22 mouse cellular contexts compared by ENCODE assay signal in genomic region chr12:116117352-116117929, GRCm38 (mm10). TPM values are rescaled to one million over a fixed set of nuclear protein-coding genes. Genes with fewer than 3 reads are reported as not detected.
A peak's percentile ranks its signal among the peaks of the same experiment; 100 is the strongest.
DNase-seq lines count a peak whose midpoint lies in the region; ATAC-seq and TF ChIP-seq lines count a peak whose summit lies in the region.
"Had no signal": no experiment of that assay in that cellular context is flagged by ENCODE, and none has a peak within 500 bp of the region (broad histone marks: within the 10 kb centered on the region; RNA-seq: fewer than 3 reads in every experiment).

No protein-coding gene starts in this region.

- peak; percentile 43 for DNase-seq in intestine, embryonic 14.5 days (ENCODE audit: low spot score)
- DNase-seq in lung, embryonic 14.5 days = peak; percentile 24
- DNase-seq in lung, adult 2 months = no peak
- no peak for DNase-seq in stomach, postnatal 0 days (ENCODE audit: low spot score)
- DNase-seq: adrenal gland, postnatal 14 days; cerebellum, adult 18-20 months; cerebellum, adult 9-11 months; cerebellum, postnatal 36 days; forebrain, postnatal 0 days; gastrocnemius, postnatal 14 days; heart, postnatal 14 days had no signal

- H3K9me3 ChIP-seq in intestine, embryonic 14.5 days (ENCODE audit: control insufficient read depth, low read length) = no peaks in the 10 kb centered on the region
- H3K9me3 ChIP-seq in intestine, postnatal 0 days (ENCODE audit: control insufficient read depth) = no peaks in the 10 kb centered on the region
- no peaks in the 10 kb centered on the region for H3K9me3 ChIP-seq in lung, embryonic 14.5 days (ENCODE audit: low read depth, low read length)
- H3K9me3 ChIP-seq in stomach, embryonic 14.5 days (ENCODE audit: control insufficient read depth, low read depth, low read length) = no peaks in the 10 kb centered on the region
- H3K9me3 ChIP-seq in stomach, postnatal 0 days (ENCODE audit: control insufficient read depth, low read length) = no peaks in the 10 kb centered on the region
- no peaks in the 10 kb centered on the region for H3K9me3 ChIP-seq in stomach, embryonic 16.5 days (replicated peaks; ENCODE audit: control insufficient read depth, low read length)
- H3K9me3 ChIP-seq: embryonic facial prominence, embryonic 10.5 days; heart, embryonic 15.5 days; hindbrain, embryonic 13.5 days had no signal

- no peak overlapping the region for H3K4me3 ChIP-seq in intestine, embryonic 14.5 days (ENCODE audit: low read depth, low read length)
- no peak overlapping the region for H3K4me3 ChIP-seq in intestine, postnatal 0 days (ENCODE audit: low read depth, low read length)
- no peak overlapping the region for H3K4me3 ChIP-seq in lung, embryonic 14.5 days (ENCODE audit: low read depth, low read length)
- no peak overlapping the region for H3K4me3 ChIP-seq in lung, adult 2 months (replicated peaks; ENCODE audit: extremely low read depth, low read depth, low read length)
- H3K4me3 ChIP-seq in stomach, embryonic 14.5 days (ENCODE audit: low read depth, low read length) = no peak overlapping the region
- no peak overlapping the region for H3K4me3 ChIP-seq in stomach, postnatal 0 days (ENCODE audit: low read depth, low read length)
- no peak overlapping the region for H3K4me3 ChIP-seq in stomach, embryonic 16.5 days (replicated peaks; ENCODE audit: low read length)
- H3K4me3 ChIP-seq: embryonic facial prominence, embryonic 10.5 days; forebrain, embryonic 13.5 days; heart, embryonic 15.5 days; hindbrain, embryonic 13.5 days had no signal

- no peaks in the 10 kb centered on the region for H3K27me3 ChIP-seq in intestine, embryonic 14.5 days (replicated peaks; ENCODE audit: control insufficient read depth, insufficient read depth, low read length)
- H3K27me3 ChIP-seq in intestine, postnatal 0 days (replicated peaks; ENCODE audit: control insufficient read depth, insufficient read depth, low read length) = no peaks in the 10 kb centered on the region
- H3K27me3 ChIP-seq in lung, embryonic 14.5 days (ENCODE audit: insufficient read depth, low read length) = no peaks in the 10 kb centered on the region
- no peaks in the 10 kb centered on the region for H3K27me3 ChIP-seq in stomach, embryonic 14.5 days (ENCODE audit: control insufficient read depth, insufficient read depth, low read length)
- no peaks in the 10 kb centered on the region for H3K27me3 ChIP-seq in stomach, postnatal 0 days (ENCODE audit: control insufficient read depth, insufficient read depth, low read length)
- no peaks in the 10 kb centered on the region for H3K27me3 ChIP-seq in stomach, embryonic 16.5 days (ENCODE audit: control insufficient read depth, insufficient read depth, low read length)
- H3K27me3 ChIP-seq: CH12.LX; forebrain, embryonic 13.5 days; heart, embryonic 15.5 days; hindbrain, embryonic 13.5 days; Patski had no signal

- 47% methylated on average over 5 of the region's 5 CpGs for WGBS in intestine, embryonic 14.5 days
- 32% methylated on average over 5 of the region's 5 CpGs for WGBS in intestine, postnatal 0 days
- 43% methylated on average over 5 of the region's 5 CpGs for WGBS in lung, embryonic 14.5 days
- 62% methylated on average over 5 of the region's 5 CpGs for WGBS in lung, adult 2 months
- 62% methylated on average over 5 of the region's 5 CpGs for WGBS in stomach, embryonic 14.5 days
- 56% methylated on average over 5 of the region's 5 CpGs for WGBS in stomach, postnatal 0 days
- WGBS in stomach, embryonic 16.5 days = 47% methylated on average over 5 of the region's 5 CpGs

- no peak for TF ChIP-seq CTCF in intestine, postnatal 0 days (IDR thresholded peaks at IDR 0.05; ENCODE audit: low read depth)
- no peak for TF ChIP-seq CTCF in lung, embryonic 14.5 days (IDR thresholded peaks at IDR 0.05; ENCODE audit: low read depth)
- TF ChIP-seq CTCF in lung, adult 2 months (IDR thresholded peaks at IDR 0.05; ENCODE audit: insufficient read depth, low read length) = no peak
- no peak for TF ChIP-seq CTCF in stomach, postnatal 0 days (IDR thresholded peaks at IDR 0.05; ENCODE audit: low read depth)

- H3K36me3 ChIP-seq in intestine, embryonic 14.5 days (ENCODE audit: control insufficient read depth, insufficient read depth, low read length) = no peaks in the 10 kb centered on the region
- H3K36me3 ChIP-seq in intestine, postnatal 0 days (ENCODE audit: control insufficient read depth, insufficient read depth) = no peaks in the 10 kb centered on the region
- no peaks in the 10 kb centered on the region for H3K36me3 ChIP-seq in lung, embryonic 14.5 days (ENCODE audit: insufficient read depth)
- H3K36me3 ChIP-seq in stomach, embryonic 14.5 days (ENCODE audit: control insufficient read depth, insufficient read depth, low read length) = no peaks in the 10 kb centered on the region
- H3K36me3 ChIP-seq in stomach, postnatal 0 days (ENCODE audit: control insufficient read depth, insufficient read depth, low read length) = no peaks in the 10 kb centered on the region; the same call in 1 of the 2 replicates
- H3K36me3 ChIP-seq in stomach, embryonic 16.5 days (ENCODE audit: control insufficient read depth, insufficient read depth, low read length) = no peaks in the 10 kb centered on the region
- H3K36me3 ChIP-seq: embryonic facial prominence, embryonic 10.5 days; heart, embryonic 15.5 days; hindbrain, embryonic 13.5 days had no signal

- ATAC-seq in intestine, embryonic 14.5 days (replicated peaks; ENCODE audit: low FRiP score, low TSS enrichment, low read depth) = no peak
- no peak for ATAC-seq in intestine, postnatal 0 days
- ATAC-seq in lung, embryonic 14.5 days (ENCODE audit: insufficient read depth) = peak; percentile 76; the same call in 1 of the 2 replicates
- ATAC-seq in stomach, embryonic 14.5 days (ENCODE audit: insufficient number of reproducible peaks, insufficient read depth, low FRiP score, low read depth) = peak; percentile 69; the same call in 1 of the 2 replicates
- ATAC-seq in stomach, postnatal 0 days (ENCODE audit: low FRiP score, low TSS enrichment) = no peak
- peak; percentile 53; the same call in 1 of the 2 replicates for ATAC-seq in stomach, embryonic 16.5 days (ENCODE audit: insufficient read depth, low FRiP score)
- no peak for ATAC-seq in monocyte, adult 5-6 weeks (replicated peaks; ENCODE audit: insufficient number of reproducible peaks, low FRiP score, low TSS enrichment, poor library complexity, severe bottlenecking)
- ATAC-seq: activated CD4-positive, CD25-positive, alpha-beta regulatory T cell, adult 4 months; forebrain, embryonic 13.5 days; forebrain, postnatal 0 days; Patski had no signal

- no peaks in the 10 kb centered on the region for H3K4me1 ChIP-seq in intestine, embryonic 14.5 days (replicated peaks; ENCODE audit: control insufficient read depth, insufficient read depth, low read length)
- no peaks in the 10 kb centered on the region for H3K4me1 ChIP-seq in intestine, postnatal 0 days (replicated peaks; ENCODE audit: control insufficient read depth, insufficient read depth, low read length)
- no peaks in the 10 kb centered on the region for H3K4me1 ChIP-seq in lung, embryonic 14.5 days (ENCODE audit: insufficient read depth)
- H3K4me1 ChIP-seq in lung, adult 2 months (ENCODE audit: control insufficient read depth, insufficient read depth, low read length) = no peaks in the 10 kb centered on the region; the same call in 1 of the 2 replicates
- H3K4me1 ChIP-seq in stomach, embryonic 14.5 days (ENCODE audit: control insufficient read depth, insufficient read depth, low read length) = no peaks in the 10 kb centered on the region
- H3K4me1 ChIP-seq in stomach, postnatal 0 days (replicated peaks; ENCODE audit: control insufficient read depth, insufficient read depth) = no peaks in the 10 kb centered on the region
- H3K4me1 ChIP-seq in stomach, embryonic 16.5 days (ENCODE audit: control insufficient read depth, insufficient read depth, low read length) = no peaks in the 10 kb centered on the region
- H3K4me1 ChIP-seq: embryonic facial prominence, embryonic 10.5 days; forebrain, embryonic 13.5 days; heart, embryonic 15.5 days; hindbrain, embryonic 13.5 days had no signal

- no peak overlapping the region for H3K27ac ChIP-seq in intestine, embryonic 14.5 days (ENCODE audit: low read depth)
- H3K27ac ChIP-seq in intestine, postnatal 0 days (ENCODE audit: low read depth, low read length) = no peak overlapping the region
- no peak overlapping the region for H3K27ac ChIP-seq in lung, embryonic 14.5 days (ENCODE audit: low read depth)
- no peak overlapping the region for H3K27ac ChIP-seq in stomach, embryonic 14.5 days (ENCODE audit: low read length)
- no peak overlapping the region for H3K27ac ChIP-seq in stomach, postnatal 0 days (replicated peaks)
- H3K27ac ChIP-seq in stomach, embryonic 16.5 days (ENCODE audit: low read length) = no peak overlapping the region
- H3K27ac ChIP-seq: embryonic facial prominence, embryonic 10.5 days; forebrain, embryonic 13.5 days; heart, embryonic 15.5 days; hindbrain, embryonic 13.5 days had no signal

- no peak overlapping the region for H3K9ac ChIP-seq in intestine, embryonic 14.5 days (ENCODE audit: low read length)
- no peak overlapping the region for H3K9ac ChIP-seq in intestine, postnatal 0 days (ENCODE audit: low read depth, low read length)
- H3K9ac ChIP-seq in lung, embryonic 14.5 days = no peak overlapping the region
- no peak overlapping the region for H3K9ac ChIP-seq in stomach, embryonic 14.5 days (replicated peaks; ENCODE audit: low read depth, low read length)
- no peak overlapping the region for H3K9ac ChIP-seq in stomach, postnatal 0 days (ENCODE audit: low read length)
- no peak overlapping the region for H3K9ac ChIP-seq in stomach, embryonic 16.5 days (ENCODE audit: low read length)
- H3K9ac ChIP-seq: forebrain, embryonic 13.5 days; forebrain, postnatal 0 days; heart, embryonic 15.5 days; hindbrain, embryonic 13.5 days had no signal

- no peak overlapping the region for H3K4me2 ChIP-seq in intestine, embryonic 14.5 days (ENCODE audit: low read length)
- no peak overlapping the region for H3K4me2 ChIP-seq in intestine, postnatal 0 days (replicated peaks; ENCODE audit: low read depth)
- H3K4me2 ChIP-seq in lung, embryonic 14.5 days = no peak overlapping the region
- H3K4me2 ChIP-seq in stomach, embryonic 14.5 days (replicated peaks; ENCODE audit: low read depth, low read length) = no peak overlapping the region
- no peak overlapping the region for H3K4me2 ChIP-seq in stomach, postnatal 0 days (replicated peaks; ENCODE audit: low read depth)
- no peak overlapping the region for H3K4me2 ChIP-seq in stomach, embryonic 16.5 days (ENCODE audit: low read depth, low read length)
- H3K4me2 ChIP-seq: forebrain, embryonic 13.5 days; heart, embryonic 15.5 days; hindbrain, embryonic 13.5 days had no signal

- no peak for TF ChIP-seq POLR2A in lung, adult 2 months (IDR thresholded peaks at IDR 0.05; ENCODE audit: borderline replicate concordance, extremely low read depth, low read depth, low read length)

- TF ChIP-seq EP300 in stomach, postnatal 0 days (optimal IDR thresholded peaks at IDR 0.05) = no peak

RNA-seq across cellular contexts. Expression of gene Vipr2, which starts 39.9 kb away (rescaled TPM):
- 4.7 and 5.3 TPM in 2 replicates for polyA plus RNA-seq in intestine, embryonic 14.5 days (2014; fragmentation: Nextera tagmentation; extraction: Ambion mirVana)
- 1.7 and 2.2 TPM in 2 replicates for polyA plus RNA-seq in intestine, postnatal 0 days (2015; fragmentation: Nextera tagmentation; extraction: Ambion mirVana)
- 4.8 and 5.5 TPM in 2 replicates for polyA plus RNA-seq in lung, embryonic 14.5 days (2014; fragmentation: Nextera tagmentation; extraction: Ambion mirVana)
- 14.5 and 24.0 TPM in 2 replicates for polyA plus RNA-seq in lung, adult 2 months (2012; rRNA removed)
- 14.6 and 17.1 TPM in 2 replicates for polyA plus RNA-seq in stomach, embryonic 14.5 days (2014; fragmentation: Nextera tagmentation; extraction: Ambion mirVana)
- polyA plus RNA-seq in stomach, postnatal 0 days (2015; fragmentation: Nextera tagmentation; extraction: Ambion mirVana) = 4.3 and 6.3 TPM in 2 replicates
- polyA plus RNA-seq in stomach, embryonic 16.5 days (2015; fragmentation: Nextera tagmentation; extraction: Ambion mirVana) = 8.9 and 10.3 TPM in 2 replicates
- total RNA-seq in monocyte, adult 5-6 weeks (2017) = 0.49 TPM in 1 of 3 replicates, not detected in the others

Comparison
In these comparisons a context has a peak if more than half of its experiments do, and no peak if none do; other contexts are left out.
1. ATAC-seq: peak in lung, embryonic 14.5 days (single experiment), stomach, embryonic 14.5 days (single experiment) and stomach, embryonic 16.5 days (single experiment); none in intestine, embryonic 14.5 days (single experiment), intestine, postnatal 0 days (single experiment), stomach, postnatal 0 days (single experiment) and monocyte, adult 5-6 weeks (single experiment).
2. DNase-seq: peak in intestine, embryonic 14.5 days (single experiment) and lung, embryonic 14.5 days (single experiment); none in lung, adult 2 months (single experiment) and stomach, postnatal 0 days (single experiment).